Mouse (Mus musculus) adrenal gland (tissue): ENCODE results near the gene Mrps23.

Experiments
- intact Hi-C: fragments of 180-260 bp; cut with DNase I; formaldehyde crosslinking; loops from one replicate; pipeline ENCODE4 v1.15.1; 2025
- long read RNA-seq, 2 experiments: library from polyadenylated mRNA; unstranded; transcript quantifications; one replicate each; pipeline ENCODE4 v2.0.0; 2020; ENCODE audit warnings: borderline replicate concordance in 1 of 2; ENCODE audit not compliant: insufficient replicate concordance in 1 of 2

Gene Mrps23
- long read RNA-seq, experiment 1, transcript Mrps23-201 (5 exons, 1,332 nt), result major isoform, 107 of 127 reads
- long read RNA-seq, experiment 1, transcript Mrps23-203 (5 exons, 1,404 nt), result minor isoform, 6 of 127 reads
- long read RNA-seq, experiment 1, partial matches to known transcripts, result 6 of 127 reads
- long read RNA-seq, experiment 1, other reads (novel, unspliced or antisense), result 4 of 127 reads
- long read RNA-seq, experiment 2, transcript Mrps23-201 (5 exons, 1,332 nt), result major isoform, 121 of 134 reads
- long read RNA-seq, experiment 2, transcript Mrps23-203 (5 exons, 1,404 nt), result minor isoform, 6 of 134 reads
- long read RNA-seq, experiment 2, partial matches to known transcripts, result 3 of 134 reads
- long read RNA-seq, experiment 2, other reads (novel, unspliced or antisense), result 3 of 134 reads

DNA sequence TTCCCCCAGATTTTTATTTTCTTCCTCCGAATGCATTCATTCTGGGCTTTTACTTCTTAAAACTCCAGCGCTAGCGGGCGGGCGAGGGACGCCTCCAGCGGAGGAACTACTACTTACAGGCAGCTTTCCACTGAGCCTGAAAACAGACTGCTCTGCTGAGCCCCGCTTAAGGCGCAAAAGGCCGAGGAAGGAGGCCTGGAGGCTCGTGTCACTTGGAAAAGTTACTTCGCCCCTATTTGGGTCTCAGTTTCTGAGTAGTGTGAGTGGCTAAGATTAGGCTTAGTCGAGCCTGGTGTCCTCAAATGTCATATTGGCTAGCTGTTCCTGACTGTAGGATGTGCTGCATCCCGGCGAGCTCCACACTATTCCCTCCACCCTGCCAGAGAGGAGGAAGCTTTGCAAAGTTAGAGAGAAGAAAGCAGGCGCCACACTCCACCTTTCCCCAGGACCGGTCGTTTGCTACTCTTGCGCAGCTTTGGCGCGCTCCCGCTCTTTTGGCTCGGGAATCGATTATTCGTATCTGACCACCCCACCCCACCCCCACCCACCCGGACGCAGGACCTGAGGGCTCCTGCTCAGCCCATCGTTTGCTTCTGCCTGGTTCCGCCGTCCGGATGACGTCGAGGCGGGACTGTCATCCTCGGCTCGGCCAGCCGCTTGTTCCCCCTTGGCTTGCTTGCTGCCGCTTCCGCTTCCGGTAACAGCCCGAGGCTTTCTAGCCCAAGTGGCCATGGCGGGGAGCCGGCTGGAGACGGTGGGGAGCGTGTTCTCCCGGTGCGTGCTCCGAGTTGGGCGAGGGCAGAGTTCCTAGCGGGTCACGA lies at the start of gene Mrps23:
Gene Mrps23, plus strand, starts transcription at position 677 of the 821 bp plus-strand sequence.
- intact Hi-C loops, result loop anchor here (5.0 kb wide), 1 partner anchor 232 kb away; no protein-coding TSS in a partner anchor

DNA sequence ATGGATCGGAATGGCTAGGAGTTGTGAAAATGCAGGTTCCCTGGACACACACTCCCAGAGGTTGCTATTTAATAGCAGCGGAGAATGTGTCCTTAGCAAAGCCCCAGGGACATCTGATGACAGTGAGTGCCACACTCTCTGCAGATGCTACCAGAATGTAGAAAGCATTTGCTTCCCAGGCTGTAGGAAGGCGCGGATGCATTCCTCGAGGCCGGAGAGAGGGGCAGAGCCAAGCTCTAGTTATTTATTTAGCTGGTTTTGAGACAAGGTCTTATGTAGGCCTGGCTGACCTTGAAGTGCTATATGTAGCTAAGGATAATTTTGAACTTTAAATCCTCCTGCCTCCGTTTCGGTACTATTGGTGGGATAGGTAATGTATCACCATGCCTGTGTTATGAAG lies 49.7 kb upstream of the Mrps23 start:
- intact Hi-C loops, result no loop called here

DNA sequence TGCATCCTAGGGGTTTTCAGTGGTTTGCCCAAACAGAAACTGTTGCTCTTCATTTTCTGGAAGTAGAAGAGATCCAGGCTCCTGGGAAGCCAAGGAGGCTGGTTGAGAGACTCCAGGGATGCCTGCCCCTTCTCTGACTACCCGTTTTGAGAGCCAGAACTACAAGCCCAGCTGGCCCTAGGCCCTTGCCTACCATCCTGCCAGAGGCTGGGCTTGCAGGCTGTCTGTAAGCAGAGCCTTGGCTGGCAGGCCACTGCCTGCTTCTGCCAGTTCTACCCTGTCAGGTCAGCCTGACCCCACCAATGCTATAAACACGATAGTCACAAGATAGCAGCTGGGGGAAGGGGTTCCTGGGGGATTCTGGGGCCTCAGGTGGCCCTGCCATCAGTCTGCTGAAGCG lies 48.7 kb upstream of the Mrps23 start:
- intact Hi-C loops, result no loop called here

DNA sequence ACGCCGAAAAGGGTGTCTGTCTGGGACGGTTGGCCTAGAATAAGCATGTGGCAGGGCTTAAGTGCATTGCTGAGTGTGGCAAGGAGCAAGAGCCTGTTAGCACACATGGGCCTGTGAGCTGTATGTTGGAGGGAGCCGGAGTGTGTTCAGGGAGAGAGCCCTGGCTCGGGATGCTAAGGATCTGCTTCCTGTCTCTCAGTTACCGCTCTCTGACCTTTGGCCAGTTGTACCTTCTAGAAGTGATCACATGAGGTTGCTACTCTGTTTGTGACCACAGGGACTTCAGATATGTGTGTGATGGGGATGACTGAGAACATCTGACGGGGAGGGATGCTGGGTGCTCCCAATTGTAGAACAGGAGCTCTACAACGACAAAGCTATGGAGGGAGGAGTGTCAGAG lies 48.2 kb upstream of the Mrps23 start:
- intact Hi-C loops, result no loop called here

DNA sequence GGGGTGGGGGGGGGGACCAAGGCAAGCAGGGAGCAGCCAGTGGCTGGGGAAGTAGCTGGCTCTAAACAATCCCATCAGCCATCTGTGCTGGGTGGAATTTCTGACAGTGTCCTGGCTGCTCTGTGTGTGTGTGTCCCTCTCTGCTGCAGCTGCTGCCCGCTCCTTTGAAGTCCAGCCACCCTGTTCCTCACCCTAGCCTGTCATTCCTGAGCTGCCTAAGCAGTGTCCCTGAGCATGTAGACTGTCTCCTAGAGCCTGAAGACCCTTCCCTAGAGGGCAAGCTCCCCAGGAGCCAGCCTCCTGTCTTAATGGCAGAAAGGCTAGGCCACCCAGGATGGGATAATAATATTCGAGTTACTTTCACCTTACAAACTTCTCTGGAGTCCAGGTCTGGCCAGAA lies 47.8 kb upstream of the Mrps23 start:
- intact Hi-C loops, result no loop called here

DNA sequence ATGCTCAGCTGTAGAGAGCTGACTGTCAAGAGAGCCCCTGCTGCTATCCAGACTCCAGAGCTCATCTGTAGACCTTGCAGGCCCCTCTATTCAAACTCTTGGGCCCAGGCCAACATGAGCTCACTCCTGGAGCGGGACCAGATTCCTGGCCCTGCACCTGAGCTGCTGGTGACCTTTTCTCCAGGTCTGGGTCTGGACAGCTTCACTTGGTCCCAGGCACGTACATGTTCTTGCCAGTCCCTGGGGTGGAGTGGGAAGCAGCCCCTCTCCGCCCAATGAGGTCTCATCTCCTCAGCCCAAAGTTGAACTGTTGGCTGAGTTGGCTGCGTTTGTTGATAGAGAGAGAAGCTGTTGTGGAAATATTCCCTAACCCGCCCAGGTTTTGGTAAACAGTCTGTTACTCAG lies 45.3 kb upstream of the Mrps23 start:
- intact Hi-C loops, result no loop called here

DNA sequence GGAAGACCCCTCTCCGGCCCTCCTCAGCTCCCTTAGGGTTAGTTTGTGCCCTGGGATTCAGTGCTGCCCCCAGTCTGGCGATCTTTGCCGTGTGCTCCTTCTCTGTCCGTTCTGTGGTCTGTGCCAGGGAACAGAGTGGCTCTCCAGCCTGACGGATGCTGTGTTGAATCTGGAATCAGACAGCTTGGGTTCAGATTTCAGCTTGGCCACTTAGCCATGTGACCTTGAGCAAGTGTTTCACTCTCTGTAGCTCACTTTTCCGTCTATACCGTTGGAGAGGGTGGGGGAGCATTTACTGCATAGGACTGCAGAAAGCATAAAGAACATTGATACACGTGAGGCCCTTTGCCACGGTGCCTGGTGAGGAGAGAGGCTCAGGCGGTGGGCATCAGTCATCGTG lies 44.8 kb upstream of the Mrps23 start:
- intact Hi-C loops, result no loop called here

DNA sequence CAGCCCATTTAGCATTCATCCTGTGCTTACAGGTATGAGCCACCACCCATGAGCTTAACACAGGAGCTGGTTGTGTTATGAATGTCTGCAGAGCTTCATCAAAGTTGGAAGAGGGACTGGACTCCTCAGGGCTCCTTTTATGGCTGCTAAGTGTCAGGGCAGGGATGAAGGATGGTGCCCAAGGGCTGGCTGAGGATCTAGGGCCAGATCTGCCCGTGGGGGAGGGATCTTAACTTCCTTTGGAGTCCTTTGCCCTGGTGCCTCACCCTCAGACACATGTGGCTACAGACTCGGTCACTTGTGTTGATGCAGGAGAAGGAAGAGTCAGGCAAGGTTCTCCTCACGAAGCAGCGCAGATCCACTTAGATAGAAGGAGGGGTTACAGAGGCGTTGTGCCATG lies 43.9 kb upstream of the Mrps23 start:
- intact Hi-C loops, result loop anchor here (5.0 kb wide), 2 partner anchors 63 to 93 kb away; partner anchors contain the start of genes Cuedc1 and Vezf1

DNA sequence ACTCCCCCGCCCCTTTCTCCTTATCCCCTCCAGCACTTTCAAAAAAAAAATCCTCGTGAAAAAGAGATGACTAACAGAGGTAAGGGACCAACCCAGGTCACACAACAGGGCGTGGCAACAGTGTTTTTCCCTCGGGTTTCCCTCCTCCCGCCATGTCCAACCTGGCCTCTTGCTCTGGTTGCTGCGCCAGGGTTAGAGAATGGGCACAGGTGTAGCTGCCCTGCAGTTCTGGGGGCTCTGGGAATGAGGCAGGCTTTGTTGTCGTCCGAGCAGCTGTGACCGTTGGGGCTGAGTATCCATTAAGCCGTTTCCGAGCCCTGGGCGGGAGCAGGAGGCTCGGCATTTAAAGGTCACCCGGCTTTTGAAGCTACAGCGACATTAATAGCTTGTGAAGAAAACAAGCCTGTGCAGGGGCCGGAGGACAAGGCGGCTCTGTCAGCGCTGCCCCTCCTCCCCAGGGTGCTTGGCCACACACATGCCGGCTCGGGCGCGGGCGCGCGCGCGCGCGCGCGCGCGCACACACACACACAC lies 43.1 kb upstream of the Mrps23 start:
- intact Hi-C loops, result loop anchor here (5.0 kb wide), 2 partner anchors 64 to 94 kb away; partner anchors contain the start of genes Cuedc1 and Vezf1

DNA sequence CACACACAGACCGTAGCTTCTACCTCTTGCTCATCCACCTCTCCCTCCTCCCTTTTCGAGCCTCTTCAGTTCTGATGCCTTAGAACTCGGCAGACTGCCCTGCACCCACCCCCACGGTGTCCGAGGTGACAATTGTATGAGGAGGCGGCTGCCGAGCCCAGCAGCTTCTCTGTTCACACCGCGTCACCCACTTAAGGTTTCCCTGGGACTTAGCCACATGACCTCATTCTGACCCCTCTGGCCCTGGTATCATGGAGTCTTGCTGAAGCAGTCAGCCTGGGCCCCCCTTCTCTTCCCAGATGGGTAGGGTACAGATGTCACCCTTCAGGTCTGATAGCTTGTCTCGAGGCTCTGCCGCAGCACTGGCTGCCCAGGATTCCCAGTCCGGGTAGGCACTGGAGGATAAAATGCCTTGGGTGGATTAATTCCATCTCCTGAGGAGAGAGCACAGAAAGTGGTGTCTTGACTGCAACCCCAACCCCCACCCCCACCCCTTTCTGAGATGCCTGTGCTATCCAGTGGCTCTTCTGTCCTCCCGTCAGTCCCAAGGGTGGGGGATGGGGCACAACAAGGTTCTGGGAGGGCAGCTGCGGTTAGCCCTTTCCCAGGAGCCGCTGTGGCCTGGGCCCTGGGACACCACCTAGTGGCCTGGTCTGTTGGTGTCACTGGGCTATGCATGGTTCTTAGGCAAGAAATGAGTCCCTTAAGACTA lies 42.4 kb upstream of the Mrps23 start:
- intact Hi-C loops, result loop anchor here (5.0 kb wide), 2 partner anchors 65 to 95 kb away; partner anchors contain the start of genes Cuedc1 and Vezf1

DNA sequence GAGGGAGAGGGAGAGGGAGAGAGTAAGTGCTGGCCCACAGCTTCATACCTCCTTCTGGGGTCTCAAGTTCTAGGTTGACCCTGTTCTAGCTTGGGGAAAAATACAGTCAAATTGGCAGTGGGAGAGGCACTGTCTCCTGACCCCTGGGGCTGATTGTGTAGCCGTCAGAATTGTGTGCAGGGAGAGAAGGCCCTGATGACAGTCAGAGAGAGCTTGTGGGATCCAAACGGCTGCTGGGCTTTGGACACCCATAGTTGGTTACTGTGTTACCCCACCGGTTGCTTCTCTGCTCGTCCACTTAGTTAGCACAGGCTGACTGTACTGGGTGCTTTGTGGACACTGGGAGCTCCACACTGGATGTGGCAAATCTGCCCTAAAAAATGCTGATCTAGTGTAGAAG lies 41.4 kb upstream of the Mrps23 start:
- intact Hi-C loops, result loop anchor here (5.0 kb wide), 2 partner anchors 65 to 95 kb away; partner anchors contain the start of genes Cuedc1 and Vezf1

DNA sequence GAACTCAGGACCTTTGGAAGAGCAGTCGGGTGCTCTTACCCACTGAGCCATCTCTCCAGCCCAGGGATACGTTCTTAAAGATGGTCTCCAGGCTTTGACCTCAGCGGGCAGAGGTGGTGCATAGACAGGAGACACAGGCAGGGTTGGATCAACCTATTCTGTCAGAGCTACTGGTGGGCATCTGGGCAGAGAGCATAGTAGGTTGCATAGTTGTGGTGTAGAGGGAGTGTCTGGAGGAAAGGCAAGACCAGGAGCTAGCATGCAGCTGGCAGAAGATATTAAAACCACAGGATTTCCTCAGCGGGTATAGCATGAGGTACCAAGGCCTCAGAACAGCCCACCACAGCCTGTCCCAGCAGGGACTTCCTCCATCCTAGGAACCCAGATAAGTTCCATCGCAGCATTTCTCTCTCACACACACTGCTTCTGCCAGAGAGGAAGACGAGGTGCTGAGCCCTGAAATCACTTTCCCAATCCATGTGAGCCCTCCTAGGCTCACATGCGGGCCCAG lies 39.9 kb upstream of the Mrps23 start:
- intact Hi-C loops, result loop anchor here (5.0 kb wide), 2 partner anchors 67 to 97 kb away; partner anchors contain the start of genes Cuedc1 and Vezf1

DNA sequence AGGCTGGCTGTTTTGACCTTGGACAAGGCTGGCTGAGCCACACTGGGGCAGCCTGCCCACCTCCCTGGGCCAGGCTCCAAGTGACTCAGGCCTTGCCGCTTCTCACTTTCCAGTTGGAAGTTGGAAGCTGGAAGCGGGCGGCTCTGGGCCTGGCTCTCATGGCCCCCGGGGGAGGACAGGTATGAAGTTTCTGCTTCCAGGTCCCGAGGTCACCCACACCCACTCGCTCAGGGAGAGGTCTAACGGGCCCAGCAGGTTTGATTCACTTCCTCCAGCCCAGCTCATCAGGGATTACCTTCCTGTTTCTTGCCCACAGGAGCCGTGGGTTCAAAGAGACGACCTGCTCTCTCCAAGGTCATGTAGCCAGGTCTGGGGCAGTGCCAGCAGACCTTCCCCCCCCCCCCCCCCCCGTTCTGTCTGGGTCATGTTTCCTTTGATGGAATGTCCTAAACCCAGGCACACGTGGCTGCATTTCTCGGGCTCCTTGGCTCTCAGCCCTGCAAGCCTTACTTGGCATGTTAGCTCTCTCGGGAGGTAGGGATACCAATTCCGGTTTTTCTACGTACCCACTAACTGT lies 39.3 kb upstream of the Mrps23 start:
- intact Hi-C loops, result loop anchor here (5.0 kb wide), 2 partner anchors 68 to 98 kb away; partner anchors contain the start of genes Cuedc1 and Vezf1

DNA sequence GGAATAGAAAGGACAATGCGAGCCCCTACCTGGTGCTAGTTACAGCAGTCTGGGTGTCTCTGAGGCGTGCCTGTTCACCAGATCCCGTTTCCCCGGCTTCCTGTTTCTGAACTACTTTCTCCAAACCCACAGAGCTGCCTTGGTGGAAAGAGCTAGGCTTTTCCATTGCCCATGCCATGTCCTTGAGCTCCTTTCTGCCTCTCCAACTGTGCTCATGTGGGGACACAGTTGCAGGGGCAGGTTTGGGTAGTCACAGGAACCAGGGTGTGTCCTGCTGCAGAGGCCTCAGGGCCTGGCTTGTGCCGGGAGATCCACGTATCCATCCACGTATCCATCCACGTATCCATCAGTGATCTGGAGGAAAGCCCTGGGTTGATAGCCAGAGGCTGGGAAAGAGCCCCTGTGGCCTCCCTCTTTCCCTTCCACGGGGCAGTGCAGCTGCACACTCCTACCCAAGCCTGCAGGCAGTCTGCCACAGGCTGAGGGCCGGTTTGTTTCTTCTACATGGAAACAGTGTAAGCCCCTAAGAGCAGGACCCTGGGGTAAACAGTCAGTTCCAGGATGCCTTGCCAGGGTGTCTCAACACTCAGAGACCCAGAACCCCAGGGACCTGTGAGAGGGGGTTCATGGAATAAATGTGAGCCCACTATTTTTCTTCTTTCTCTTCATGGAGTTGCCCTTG lies 38.4 kb upstream of the Mrps23 start:
- intact Hi-C loops, result no loop called here

DNA sequence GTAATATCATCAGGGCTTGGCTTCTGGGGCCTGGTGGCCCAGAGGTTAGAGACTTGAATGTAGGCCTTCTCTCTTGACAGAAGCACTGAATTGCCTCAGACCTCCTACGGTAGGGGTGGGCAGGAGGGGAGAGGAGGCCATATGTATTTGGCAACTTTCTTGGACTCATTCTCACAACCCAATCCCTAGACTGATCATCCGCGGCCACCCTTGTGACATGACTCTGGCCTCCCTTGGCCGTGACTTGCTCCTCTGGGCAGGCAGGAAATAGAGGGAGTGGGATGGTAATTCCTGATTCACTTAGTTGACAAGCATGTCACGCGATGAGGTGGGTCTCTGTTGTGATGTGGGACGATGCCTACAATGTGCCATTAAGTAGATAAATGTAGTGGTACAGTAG lies 37.7 kb upstream of the Mrps23 start:
- intact Hi-C loops, result no loop called here

DNA sequence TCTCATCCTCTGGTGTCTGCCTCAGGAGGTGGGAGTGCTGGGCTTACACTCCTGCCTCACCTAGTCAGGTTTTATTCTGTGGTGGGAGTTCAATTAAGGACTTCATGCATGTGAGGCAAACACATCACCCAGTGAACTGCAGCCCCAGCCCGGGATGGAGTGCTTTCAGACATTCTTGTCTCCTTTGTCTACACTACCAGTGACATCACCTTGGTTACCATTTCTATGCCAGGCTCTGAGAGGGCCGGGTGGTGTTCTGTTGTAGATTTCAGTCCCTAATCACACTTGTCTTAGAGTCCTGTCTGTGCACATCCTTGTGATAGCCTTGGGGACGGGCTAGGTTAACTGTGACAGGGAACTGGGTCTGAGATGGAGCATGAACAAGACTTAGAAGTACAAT lies 35.6 kb upstream of the Mrps23 start:
- intact Hi-C loops, result no loop called here

DNA sequence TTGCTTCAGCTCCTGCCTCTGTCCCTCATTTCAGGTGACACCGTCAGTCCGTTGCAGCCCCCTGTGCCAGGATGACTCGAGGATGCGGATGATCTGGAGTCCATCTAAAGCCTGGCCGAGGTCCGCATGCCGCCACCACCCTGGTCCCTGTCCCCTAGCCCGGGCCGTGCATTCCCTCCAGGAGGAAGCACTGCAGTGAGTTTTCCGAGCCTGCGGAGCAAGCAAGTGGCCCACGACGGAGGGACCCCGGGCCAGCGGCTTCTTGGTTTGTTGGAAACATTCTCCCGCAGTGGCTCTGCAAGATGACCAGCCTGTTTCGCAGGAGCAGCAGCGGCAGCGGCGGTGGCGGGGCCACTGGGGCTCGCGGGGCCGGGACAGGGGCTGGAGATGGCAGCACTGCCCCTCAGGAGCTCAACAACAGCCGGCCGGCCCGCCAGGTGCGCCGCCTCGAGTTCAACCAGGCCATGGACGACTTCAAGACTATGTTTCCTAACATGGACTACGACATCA lies 34.6 kb upstream of the Mrps23 start:
- intact Hi-C loops, result no loop called here

DNA sequence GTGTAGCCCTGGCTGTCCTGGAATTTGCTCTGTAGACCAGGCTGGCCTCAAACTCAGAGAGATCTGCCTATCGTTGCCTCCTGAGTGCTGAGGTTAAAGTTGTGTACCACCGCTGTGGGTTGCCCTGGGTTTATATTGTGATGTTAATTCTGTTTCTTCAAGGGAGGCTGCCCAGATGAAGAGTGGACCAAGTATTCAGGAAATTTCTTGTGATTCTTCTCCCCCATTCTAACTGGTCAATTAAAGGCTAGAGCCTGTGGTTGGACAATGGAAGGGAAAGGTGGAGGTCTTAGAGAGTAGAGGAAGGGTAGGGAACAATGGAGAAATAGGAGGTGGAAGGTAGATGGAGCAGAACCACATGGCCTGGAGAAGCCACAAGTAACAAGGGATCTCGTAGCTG lies 33.6 kb upstream of the Mrps23 start:
- intact Hi-C loops, result no loop called here

DNA sequence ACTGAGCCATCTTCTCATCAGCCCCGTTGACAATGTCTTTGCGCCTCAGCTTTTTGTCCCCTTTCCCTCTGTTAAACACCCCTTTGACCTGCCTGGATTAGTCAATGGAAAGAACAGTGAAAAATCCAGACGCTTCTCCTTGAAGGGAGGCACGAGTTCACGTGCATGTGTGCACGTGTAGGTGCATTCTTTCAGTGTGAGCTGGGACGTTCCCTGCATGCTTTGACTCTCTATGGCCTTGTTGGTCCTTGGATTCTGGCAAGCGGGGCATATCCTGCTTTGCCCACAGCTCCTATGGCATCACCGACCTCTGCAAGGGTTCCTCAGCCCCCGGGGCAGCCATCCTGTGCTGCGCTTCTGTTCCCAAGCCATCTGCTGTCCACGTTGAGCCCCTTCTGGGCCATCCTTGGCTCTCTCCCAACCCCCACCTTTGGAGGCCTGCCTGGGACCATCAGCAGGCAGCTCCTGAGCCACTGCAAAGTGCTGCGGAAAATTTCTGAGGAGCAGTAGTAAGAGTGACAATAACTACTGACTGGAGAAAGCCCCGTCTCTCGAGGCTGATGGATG lies 32.2 kb upstream of the Mrps23 start:
- intact Hi-C loops, result no loop called here
